Mouse (Mus musculus) MEL (cell line): Measurements from ENCODE around the gene Mrpl43. TPM values are rescaled to one million over a fixed set of nuclear protein-coding genes. Genes with fewer than 3 reads are reported as not detected.

Source experiments
- DNase-seq: peaks from one replicate; pipeline ENCODE4 v3.0.0; 2011; ENCODE audit warnings: low read depth, low spot score
- H3K27ac ChIP-seq: 2 replicates; pipeline ENCODE4 v1.5.1; 2012; ENCODE audit warnings: low read depth, mild to moderate bottlenecking, control low read depth, low read length, moderate library complexity; ENCODE audit not compliant: control insufficient read depth
- H3K27me3 ChIP-seq, 2 experiments: fragments of 150-350 bp in 1 of 2; sonication (generic) in 1 of 2; 2 replicates each; pipeline ENCODE4 v1.6.1; 2012; ENCODE audit warnings: low read length in 2 of 2, mild to moderate bottlenecking in 2 of 2, improper control_type of control experiment in 1 of 2, moderate library complexity in 1 of 2; ENCODE audit not compliant: insufficient read depth in 2 of 2, control insufficient read depth in 1 of 2
- H3K36me3 ChIP-seq, 2 experiments: 2 replicates each; pipeline ENCODE4 v1.6.1; 2012 to 2014; ENCODE audit warnings: low read length in 2 of 2, improper control_type of control experiment in 1 of 2, inconsistent platforms in 1 of 2, mild to moderate bottlenecking in 1 of 2; ENCODE audit not compliant: insufficient read depth in 2 of 2, control insufficient read depth in 1 of 2
- H3K4me1 ChIP-seq, 2 experiments: fragments of 150-350 bp in 1 of 2; sonication (generic) in 1 of 2; 2 replicates each; pipeline ENCODE4 v1.6.1; 2012; ENCODE audit warnings: low read length in 2 of 2, improper control_type of control experiment in 1 of 2, mild to moderate bottlenecking in 1 of 2; ENCODE audit not compliant: insufficient read depth in 2 of 2, control insufficient read depth in 1 of 2
- H3K4me3 ChIP-seq, 2 experiments: fragments of 150-350 bp in 1 of 2; sonication (generic) in 1 of 2; 2 replicates each; pipeline ENCODE4 v1.5.1; 2012; ENCODE audit warnings: low read depth in 2 of 2, low read length in 2 of 2, mild to moderate bottlenecking in 2 of 2, moderate library complexity in 2 of 2, control low read depth in 1 of 2, improper control_type of control experiment in 1 of 2; ENCODE audit not compliant: control insufficient read depth in 1 of 2, insufficient read depth in 1 of 2
- H3K79me2 ChIP-seq: 2 replicates; pipeline ENCODE4 v1.6.1; 2012; ENCODE audit warnings: mild to moderate bottlenecking, low read length, moderate library complexity; ENCODE audit not compliant: control insufficient read depth, poor library complexity, insufficient read depth
- H3K9ac ChIP-seq: 2 replicates; pipeline ENCODE4 v1.6.1; 2012; ENCODE audit warnings: low read depth, mild to moderate bottlenecking, control low read depth, low read length, moderate library complexity; ENCODE audit not compliant: control insufficient read depth, poor library complexity, severe bottlenecking
- H3K9me3 ChIP-seq: fragments of 150-350 bp; sonication (generic); replicated peaks from 2 replicates; pipeline ENCODE4 v1.6.1; 2012; ENCODE audit warnings: mild to moderate bottlenecking, low read length, improper control_type of control experiment, moderate library complexity; ENCODE audit not compliant: insufficient read depth
- BHLHE40 ChIP-seq: IDR thresholded peaks from 2 replicates; pipeline ENCODE4 v1.6.1; 2012; ENCODE audit warnings: low read depth, mild to moderate bottlenecking, inconsistent platforms, low read length, improper control_type of control experiment, borderline replicate concordance
- CHD1 ChIP-seq: IDR thresholded peaks from 2 replicates; pipeline ENCODE4 v1.6.1; 2012; ENCODE audit warnings: low read depth, mild to moderate bottlenecking, inconsistent platforms, low read length, improper control_type of control experiment
- CHD2 ChIP-seq: IDR thresholded peaks from 2 replicates; pipeline ENCODE4 v1.6.1; 2011; ENCODE audit warnings: low read length, improper control_type of control experiment
- CTCF ChIP-seq, 3 experiments: IDR thresholded peaks in 2 of 3; conservative IDR thresholded peaks in 1 of 3; 2 replicates each; pipeline ENCODE4 v1.5.1; 2011 to 2012; ENCODE audit warnings: low read length in 3 of 3, low read depth in 2 of 3, mild to moderate bottlenecking in 2 of 3, improper control_type of control experiment in 1 of 3, inconsistent platforms in 1 of 3, mixed read lengths in 1 of 3, moderate library complexity in 1 of 3; ENCODE audit not compliant: control insufficient read depth in 1 of 3, insufficient read depth in 1 of 3, poor library complexity in 1 of 3, severe bottlenecking in 1 of 3
- E2F4 ChIP-seq: IDR thresholded peaks from 2 replicates; pipeline ENCODE4 v1.6.1; 2011; ENCODE audit warnings: low read depth, low read length, improper control_type of control experiment, borderline replicate concordance
- ELF1 ChIP-seq: IDR thresholded peaks from 2 replicates; pipeline ENCODE4 v1.6.1; 2014; ENCODE audit warnings: low read depth, mild to moderate bottlenecking, inconsistent platforms, low read length, improper control_type of control experiment, moderate library complexity
- EP300 ChIP-seq, 2 experiments: IDR thresholded peaks; 2 replicates each; pipeline ENCODE4 v1.6.1; 2011; ENCODE audit warnings: improper control_type of control experiment in 2 of 2, low read length in 2 of 2, low read depth in 1 of 2, mild to moderate bottlenecking in 1 of 2
- ETS1 ChIP-seq: IDR thresholded peaks from 2 replicates; pipeline ENCODE4 v1.6.1; 2012; ENCODE audit warnings: low read depth, mild to moderate bottlenecking, inconsistent platforms, low read length, improper control_type of control experiment, moderate library complexity
- GABPA ChIP-seq: IDR thresholded peaks from 2 replicates; pipeline ENCODE4 v1.6.1; 2012; ENCODE audit warnings: low read depth, mild to moderate bottlenecking, inconsistent platforms, low read length, improper control_type of control experiment, moderate library complexity
- GATA1 ChIP-seq: IDR thresholded peaks from 2 replicates; pipeline ENCODE4 v1.6.1; 2011; ENCODE audit warnings: low read depth, low read length, improper control_type of control experiment
- HCFC1 ChIP-seq: IDR thresholded peaks from 2 replicates; pipeline ENCODE4 v1.6.1; 2012; ENCODE audit warnings: low read depth, mild to moderate bottlenecking, inconsistent platforms, low read length, improper control_type of control experiment, moderate library complexity
- JUND ChIP-seq: IDR thresholded peaks from 2 replicates; pipeline ENCODE4 v1.6.1; 2011; ENCODE audit warnings: low read depth, mild to moderate bottlenecking, improper control_type of control experiment, low read length
- KAT2A ChIP-seq: conservative IDR thresholded peaks from 2 replicates; pipeline ENCODE4 v1.6.1; 2012; ENCODE audit warnings: low read depth, low read length, improper control_type of control experiment, inconsistent platforms
- MAFK ChIP-seq: IDR thresholded peaks from 2 replicates; pipeline ENCODE4 v1.6.1; 2011; ENCODE audit warnings: low read depth, mild to moderate bottlenecking, low read length, improper control_type of control experiment, borderline replicate concordance
- MAX ChIP-seq: IDR thresholded peaks from 2 replicates; pipeline ENCODE4 v1.6.1; 2011; ENCODE audit warnings: low read length, improper control_type of control experiment
- MAZ ChIP-seq: IDR thresholded peaks from 2 replicates; pipeline ENCODE4 v1.6.1; 2012; ENCODE audit warnings: low read depth, mild to moderate bottlenecking, inconsistent platforms, low read length, improper control_type of control experiment
- MEF2A ChIP-seq: IDR thresholded peaks from 2 replicates; pipeline ENCODE4 v1.6.1; 2014; ENCODE audit warnings: low read depth, mild to moderate bottlenecking, inconsistent platforms, low read length, improper control_type of control experiment; ENCODE audit not compliant: poor library complexity, insufficient replicate concordance, severe bottlenecking; ENCODE audit errors: extremely low read depth
- MYB ChIP-seq: IDR thresholded peaks from 2 replicates; pipeline ENCODE4 v1.6.1; 2011; ENCODE audit warnings: mild to moderate bottlenecking, low read depth, low read length, improper control_type of control experiment
- MYC ChIP-seq: IDR thresholded peaks from 2 replicates; pipeline ENCODE4 v1.6.1; 2011; ENCODE audit warnings: low read depth, mild to moderate bottlenecking, low read length, improper control_type of control experiment, moderate library complexity
- NELFE ChIP-seq: IDR thresholded peaks from 2 replicates; pipeline ENCODE4 v1.6.1; 2011; ENCODE audit warnings: low read depth, low read length, improper control_type of control experiment
- POLR2A ChIP-seq, 2 experiments: IDR thresholded peaks; 2 replicates each; pipeline ENCODE4 v1.6.1; 2011 to 2012; ENCODE audit warnings: low read length in 2 of 2, mild to moderate bottlenecking in 2 of 2, control low read depth in 1 of 2, improper control_type of control experiment in 1 of 2, low read depth in 1 of 2, moderate library complexity in 1 of 2; ENCODE audit not compliant: control insufficient read depth in 1 of 2, insufficient read depth in 1 of 2, poor library complexity in 1 of 2
- POLR2AphosphoS2 ChIP-seq: IDR thresholded peaks from 2 replicates; pipeline ENCODE4 v1.6.1; 2011; ENCODE audit warnings: low read length, improper control_type of control experiment
- POLR2AphosphoS5 ChIP-seq: IDR thresholded peaks from 2 replicates; pipeline ENCODE4 v1.6.1; 2012; ENCODE audit warnings: low read depth, borderline replicate concordance, mild to moderate bottlenecking, inconsistent platforms, low read length, moderate library complexity, mixed read lengths
- RAD21 ChIP-seq: IDR thresholded peaks from 2 replicates; pipeline ENCODE4 v1.6.1; 2011; ENCODE audit warnings: mild to moderate bottlenecking, low read depth, low read length, improper control_type of control experiment
- RCOR1 ChIP-seq: IDR thresholded peaks from 2 replicates; pipeline ENCODE4 v1.6.1; 2012; ENCODE audit warnings: low read depth, mild to moderate bottlenecking, inconsistent platforms, low read length, improper control_type of control experiment
- SIN3A ChIP-seq: IDR thresholded peaks from 2 replicates; pipeline ENCODE4 v1.6.1; 2012; ENCODE audit warnings: low read length, improper control_type of control experiment, inconsistent platforms
- SMC3 ChIP-seq: IDR thresholded peaks from 2 replicates; pipeline ENCODE4 v1.6.1; 2011; ENCODE audit warnings: low read depth, low read length, improper control_type of control experiment
- TAL1 ChIP-seq: IDR thresholded peaks from 2 replicates; pipeline ENCODE4 v1.6.1; 2012; ENCODE audit warnings: mild to moderate bottlenecking, inconsistent platforms, low read length, moderate library complexity, mixed read lengths
- TBP ChIP-seq: IDR thresholded peaks from 2 replicates; pipeline ENCODE4 v1.8.0; 2011; ENCODE audit warnings: low read depth, low read length, improper control_type of control experiment
- UBTF ChIP-seq: IDR thresholded peaks from 2 replicates; pipeline ENCODE4 v1.6.1; 2012; ENCODE audit warnings: low read depth, mild to moderate bottlenecking, inconsistent platforms, low read length, improper control_type of control experiment, moderate library complexity, borderline replicate concordance; ENCODE audit not compliant: insufficient read depth
- USF1 ChIP-seq: IDR thresholded peaks from 2 replicates; pipeline ENCODE4 v1.6.1; 2014; ENCODE audit warnings: low read depth, mild to moderate bottlenecking, inconsistent platforms, low read length, improper control_type of control experiment, moderate library complexity
- USF2 ChIP-seq, 2 experiments: IDR thresholded peaks; 2 replicates each; pipeline ENCODE4 v1.6.1; 2011 to 2012; ENCODE audit warnings: improper control_type of control experiment in 2 of 2, low read length in 2 of 2, borderline replicate concordance in 1 of 2, inconsistent platforms in 1 of 2, low read depth in 1 of 2, mild to moderate bottlenecking in 1 of 2; ENCODE audit not compliant: insufficient read depth in 1 of 2
- ZC3H11A ChIP-seq: IDR thresholded peaks from 2 replicates; pipeline ENCODE4 v1.6.1; 2012; ENCODE audit warnings: low read depth, mild to moderate bottlenecking, inconsistent platforms, low read length, improper control_type of control experiment
- ZKSCAN1 ChIP-seq: IDR thresholded peaks from 2 replicates; pipeline ENCODE4 v1.6.1; 2012; ENCODE audit warnings: low read depth, mild to moderate bottlenecking, inconsistent platforms, low read length, improper control_type of control experiment, moderate library complexity
- ZMIZ1 ChIP-seq: IDR thresholded peaks from 2 replicates; pipeline ENCODE4 v1.6.1; 2012; ENCODE audit warnings: low read depth, mild to moderate bottlenecking, inconsistent platforms, low read length, improper control_type of control experiment, moderate library complexity
- ZNF384 ChIP-seq: IDR thresholded peaks from 2 replicates; pipeline ENCODE4 v1.6.1; 2012; ENCODE audit warnings: low read depth, mild to moderate bottlenecking, inconsistent platforms, low read length, improper control_type of control experiment
- polyA plus RNA-seq, 2 experiments: library from polyadenylated mRNA; stranded (reverse) in 1 of 2; unstranded in 1 of 2; fragments of >175 nt in 1 of 2; fragments of >200 nt in 1 of 2; gene quantifications; 2 replicates each; pipeline versions ENCODE4 v1.2.1 to v1.2.4; 2012; ENCODE audit warnings: low replicate concordance in 2 of 2, low read depth in 1 of 2; ENCODE audit not compliant: insufficient read length in 2 of 2, insufficient read depth in 1 of 2, missing spikeins in 1 of 2
- total RNA-seq: library from RNA; depleted of rRNA; stranded (reverse); fragments of 300-350 nt; gene quantifications from 2 replicates; pipeline ENCODE4 v1.2.3, GENCODE M21; 2012

Mrpl43 gene
- total and polyA plus RNA-seq, 3 experiments, result 136 to 145 TPM; not detected in 1

DNA sequence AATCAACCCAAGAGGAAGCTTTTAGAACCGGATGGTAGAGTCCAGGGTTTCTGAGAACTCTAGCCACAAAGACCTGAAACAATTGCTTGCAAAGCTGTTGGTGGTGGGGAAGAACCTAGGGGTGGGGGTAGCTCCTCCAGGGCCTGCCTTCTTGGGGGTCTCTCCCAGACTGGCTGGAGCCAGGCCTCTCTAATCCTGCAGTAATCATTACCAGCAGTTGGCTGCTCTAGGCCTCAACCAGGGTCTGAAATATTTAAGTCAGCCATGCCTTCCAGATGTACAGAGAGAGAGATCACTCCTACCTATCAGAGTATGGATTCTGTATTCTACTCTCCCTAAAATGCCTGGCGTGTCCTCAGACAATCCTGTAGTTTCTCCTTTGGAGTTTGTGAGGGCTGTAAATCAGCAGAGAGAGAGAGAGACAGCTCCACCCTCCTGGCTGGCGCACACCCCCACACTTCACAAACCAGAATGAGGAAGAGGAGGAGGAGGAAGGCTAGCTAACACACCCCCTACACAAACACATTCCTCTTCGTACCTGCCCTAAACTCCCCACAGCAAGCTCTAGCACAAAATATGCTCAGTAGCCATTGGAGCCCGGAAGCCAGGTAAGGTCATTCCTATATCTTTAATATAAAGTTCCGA, 7.5 kb upstream of the Mrpl43 start:
- DNase-seq, result peak; percentile 78
- no peaks in the 10 kb centered on the region for H3K9me3 ChIP-seq
- no peaks in the 10 kb centered on the region; the same call in none of the 2 replicates for H3K79me2 ChIP-seq
- no peaks in the 10 kb centered on the region for H3K27me3 ChIP-seq
- peak overlapping the region; percentile 75 for H3K27ac ChIP-seq
- peak overlapping the region; percentile 63 for H3K9ac ChIP-seq
- H3K36me3 ChIP-seq, result peaks cover 0 to 7% of the 10 kb centered on the region in 2 experiments
- peak overlapping the region; percentile 69 to 93; a peak in 3 of 4 replicates for H3K4me3 ChIP-seq
- H3K4me1 ChIP-seq, result peaks cover 6 to 15% of the 10 kb centered on the region in 2 experiments
- TF ChIP-seq NELFE, result no peak
- TF ChIP-seq CTCF (IDR thresholded peaks at IDR 0.05 in 2 of 3, conservative IDR thresholded peaks at IDR 0.05 in 1 of 3; ENCODE audit: control insufficient read depth in 1 of 3, insufficient read depth in 1 of 3, low read depth in 2 of 3, low read length in 3 of 3, poor library complexity in 1 of 3, severe bottlenecking in 1 of 3), result no peak
- no peak for TF ChIP-seq EP300 (IDR thresholded peaks at IDR 0.05; ENCODE audit: low read depth in 1 of 2, low read length in 2 of 2)
- no peak for TF ChIP-seq ZNF384
- TF ChIP-seq MEF2A, result no peak
- no peak for TF ChIP-seq GABPA
- no peak for TF ChIP-seq E2F4
- TF ChIP-seq SMC3, result no peak
- no peak; the same call in 1 of the 2 replicates for TF ChIP-seq SIN3A
- no peak for TF ChIP-seq MAFK
- no peak for TF ChIP-seq UBTF
- TF ChIP-seq POLR2AphosphoS5, result no peak
- TF ChIP-seq ZC3H11A, result no peak
- no peak for TF ChIP-seq GATA1
- no peak for TF ChIP-seq KAT2A
- 0 out of 2 replicates have a peak, but pooled peaks have one; percentile 29 for TF ChIP-seq MYC
- 0 out of 2 replicates have a peak, but pooled peaks have one; percentile 6 for TF ChIP-seq MAZ
- no peak for TF ChIP-seq RCOR1
- TF ChIP-seq RAD21, result no peak
- TF ChIP-seq ELF1, result peak; percentile 46; the same call in 1 of the 2 replicates
- no peak for TF ChIP-seq BHLHE40
- 0 out of 2 replicates have a peak, but pooled peaks have one; percentile 10 for TF ChIP-seq TBP
- TF ChIP-seq JUND, result no peak
- peak; percentile 39 to 55; a peak in 1 of 4 replicates for TF ChIP-seq POLR2A (IDR thresholded peaks at IDR 0.05; ENCODE audit: control insufficient read depth in 1 of 2, insufficient read depth in 1 of 2, low read depth in 1 of 2, low read length in 2 of 2, poor library complexity in 1 of 2)
- TF ChIP-seq ETS1, result no peak
- TF ChIP-seq CHD1, result no peak
- TF ChIP-seq ZMIZ1, result no peak
- no peak; the same call in 1 of the 2 replicates for TF ChIP-seq CHD2
- no peak for TF ChIP-seq USF2 (IDR thresholded peaks at IDR 0.05; ENCODE audit: borderline replicate concordance in 1 of 2, insufficient read depth in 1 of 2, low read depth in 1 of 2, low read length in 2 of 2)
- no peak; the same call in 1 of the 2 replicates for TF ChIP-seq HCFC1
- TF ChIP-seq POLR2AphosphoS2, result peak; percentile 70; the same call in 1 of the 2 replicates
- TF ChIP-seq ZKSCAN1, result no peak
- no peak for TF ChIP-seq MYB
- TF ChIP-seq TAL1, result no peak
- TF ChIP-seq MAX, result no peak; the same call in 1 of the 2 replicates
- TF ChIP-seq USF1, result no peak
